Mouse (Mus musculus) layer of hippocampus, postnatal 25 days (tissue): ENCODE results near the gene D3Ertd254e. TPM values are rescaled to one million over a fixed set of nuclear protein-coding genes. Genes with fewer than 3 reads are reported as not detected.
"Not testable (repeated sequence)": the region's sequence is repeated elsewhere in the genome, so short reads cannot be mapped to it uniquely, and the experiment has no call there.

Source experiments
- DNase-seq, 2 experiments: peaks; one replicate each; pipeline ENCODE4 v3.0.0; 2022; ENCODE audit warnings: mixed read lengths in 2 of 2, low spot score in 1 of 2; ENCODE audit errors: extremely low spot score in 1 of 2
- total RNA-seq, 2 experiments: library from RNA; stranded (reverse); gene quantifications; 2 replicates each; pipeline ENCODE4 v1.2.3; 2021

Gene D3Ertd254e
- 10 to 100 TPM; 15.3 to 17.6 TPM for total RNA-seq

GRCm38 (mm10) chr3:36150934-36151686, at the start of gene D3Ertd254e:
Gene D3Ertd254e (plus strand): TSS chr3:36151017.
- DNase-seq, result peak; percentile 72 to 81

GRCm38 (mm10) chr3:36116076-36116475, 34.7 kb upstream of the D3Ertd254e start:
- no peak for DNase-seq

GRCm38 (mm10) chr3:36119684-36120548, 30.9 kb upstream of the D3Ertd254e start:
- DNase-seq, result no peak

GRCm38 (mm10) chr3:36126176-36126575, 24.6 kb upstream of the D3Ertd254e start:
- not testable (repeated sequence) for DNase-seq

- DNase-seq, result no peak
Observed at GRCm38 (mm10) chr3:36136152-36136551, 14.7 kb upstream of the D3Ertd254e start.

GRCm38 (mm10) chr3:36137560-36137959, 13.3 kb upstream of the D3Ertd254e start:
- no peak for DNase-seq

- no peak for DNase-seq
Observed at GRCm38 (mm10) chr3:36138171-36138660, 12.6 kb upstream of the D3Ertd254e start.

- no peak for DNase-seq
Observed at GRCm38 (mm10) chr3:36138996-36139395, 11.8 kb upstream of the D3Ertd254e start.

GRCm38 (mm10) chr3:36150537-36150933, 282 bp upstream of the D3Ertd254e start:
- no peak for DNase-seq

- no peak for DNase-seq
Observed at GRCm38 (mm10) chr3:36155268-36155667, 4.5 kb downstream of the D3Ertd254e start.

GRCm38 (mm10) chr3:36170670-36171210, 19.9 kb downstream of the D3Ertd254e start:
- DNase-seq, result no peak

- no peak for DNase-seq
Observed at GRCm38 (mm10) chr3:36171348-36171747, 20.5 kb downstream of the D3Ertd254e start.

GRCm38 (mm10) chr3:36173761-36174160, 22.9 kb downstream of the D3Ertd254e start:
- DNase-seq, result no peak

GRCm38 (mm10) chr3:36181519-36181918, 30.7 kb downstream of the D3Ertd254e start:
- DNase-seq, result peak in 1 of 2 experiments; percentile 82

GRCm38 (mm10) chr3:36186510-36186909, 35.7 kb downstream of the D3Ertd254e start:
- no peak for DNase-seq

GRCm38 (mm10) chr3:36189243-36189642, 38.4 kb downstream of the D3Ertd254e start:
- no peak for DNase-seq

- DNase-seq, result no peak
Observed at GRCm38 (mm10) chr3:36201098-36201497, 50.3 kb downstream of the D3Ertd254e start.

GRCm38 (mm10) chr3:36202932-36203331, 52.1 kb downstream of the D3Ertd254e start:
- DNase-seq, result no peak

- no peak for DNase-seq
Observed at GRCm38 (mm10) chr3:36207520-36208264, 56.9 kb downstream of the D3Ertd254e start.
